Mouse (Mus musculus): ENCODE measurements around the gene Gtdc1. TPM values are rescaled to one million over a fixed set of nuclear protein-coding genes. Genes with fewer than 3 reads are reported as not detected.

The Gtdc1 gene
- polyA plus RNA-seq, 1 experiment from 2014 or later, result 14.9 TPM

GRCm38 (mm10) chr2:44923056-44923883 is 4.2 kb downstream of the Gtdc1 start:
- no peak for ATAC-seq (ENCODE audit: insufficient number of reproducible peaks, low FRiP score, low TSS enrichment, low read depth)
- no peaks in the 10 kb centered on the region for H3K27me3 ChIP-seq
- 73% methylated on average over 8 of the region's 8 CpGs for WGBS
- no peak overlapping the region for H3K4me3 ChIP-seq (replicated peaks)
- no peaks in the 10 kb centered on the region for H3K36me3 ChIP-seq
- peaks cover 3% of the 10 kb centered on the region; the same call in 1 of the 2 replicates for H3K4me1 ChIP-seq
- H3K4me2 ChIP-seq (replicated peaks), result no peak overlapping the region
- no peak overlapping the region for H3K27ac ChIP-seq (replicated peaks)
- no peaks in the 10 kb centered on the region for H3K9me3 ChIP-seq (replicated peaks)
- no peak overlapping the region for H3K9ac ChIP-seq

GRCm38 (mm10) chr2:44922500-44922899 is 5.0 kb downstream of the Gtdc1 start:
- ATAC-seq (ENCODE audit: insufficient number of reproducible peaks, low FRiP score, low TSS enrichment, low read depth), result no peak
- no peak overlapping the region for H3K4me3 ChIP-seq (replicated peaks)

GRCm38 (mm10) chr2:44920471-44920870 is 7.0 kb downstream of the Gtdc1 start:
- H3K9ac ChIP-seq, result no peak overlapping the region
- no peak overlapping the region for H3K4me2 ChIP-seq (replicated peaks)
- H3K4me1 ChIP-seq, result no peaks in the 10 kb centered on the region; the same call in 1 of the 2 replicates
- H3K27me3 ChIP-seq, result no peaks in the 10 kb centered on the region
- ATAC-seq (ENCODE audit: insufficient number of reproducible peaks, low FRiP score, low TSS enrichment, low read depth), result no peak
- no peak overlapping the region for H3K27ac ChIP-seq (replicated peaks)
- WGBS, result 69% methylated on average over 3 of the region's 3 CpGs
- H3K36me3 ChIP-seq, result no peaks in the 10 kb centered on the region
- H3K9me3 ChIP-seq (replicated peaks), result no peaks in the 10 kb centered on the region
- no peak overlapping the region for H3K4me3 ChIP-seq (replicated peaks)

More at GRCm38 (mm10) chr2:44922500-44922899, 5.0 kb downstream of the Gtdc1 start:
- no peaks in the 10 kb centered on the region for H3K9me3 ChIP-seq (replicated peaks)
- H3K27ac ChIP-seq (replicated peaks), result no peak overlapping the region
- H3K4me1 ChIP-seq, result peaks cover 3% of the 10 kb centered on the region; the same call in 1 of the 2 replicates
- H3K36me3 ChIP-seq, result no peaks in the 10 kb centered on the region
- no peak overlapping the region for H3K4me2 ChIP-seq (replicated peaks)
- WGBS, result 93% methylated on average over 2 of the region's 2 CpGs
- no peaks in the 10 kb centered on the region for H3K27me3 ChIP-seq
- no peak overlapping the region for H3K9ac ChIP-seq

- H3K27me3 ChIP-seq, result no peaks in the 10 kb centered on the region
- no peak overlapping the region for H3K9ac ChIP-seq
- H3K4me1 ChIP-seq, result no peaks in the 10 kb centered on the region
- no peaks in the 10 kb centered on the region for H3K36me3 ChIP-seq
- H3K4me3 ChIP-seq (replicated peaks), result no peak overlapping the region
- no peak for ATAC-seq (ENCODE audit: insufficient number of reproducible peaks, low FRiP score, low TSS enrichment, low read depth)
- H3K4me2 ChIP-seq (replicated peaks), result no peak overlapping the region
- 78% methylated on average over 1 of the region's 1 CpGs for WGBS
- no peak overlapping the region for H3K27ac ChIP-seq (replicated peaks)
- H3K9me3 ChIP-seq (replicated peaks), result no peaks in the 10 kb centered on the region
Observed at GRCm38 (mm10) chr2:44919326-44919725, 8.1 kb downstream of the Gtdc1 start.

GRCm38 (mm10) chr2:44918737-44919136 is 8.7 kb downstream of the Gtdc1 start:
- no peak overlapping the region for H3K9ac ChIP-seq
- no peaks in the 10 kb centered on the region for H3K9me3 ChIP-seq (replicated peaks)
- no peaks in the 10 kb centered on the region for H3K4me1 ChIP-seq
- no peak for ATAC-seq (ENCODE audit: insufficient number of reproducible peaks, low FRiP score, low TSS enrichment, low read depth)
- no peaks in the 10 kb centered on the region for H3K27me3 ChIP-seq
- WGBS, result 98% methylated on average over 2 of the region's 2 CpGs
- H3K27ac ChIP-seq (replicated peaks), result no peak overlapping the region
- no peak overlapping the region for H3K4me3 ChIP-seq (replicated peaks)
- H3K4me2 ChIP-seq (replicated peaks), result no peak overlapping the region
- no peaks in the 10 kb centered on the region for H3K36me3 ChIP-seq

- Histone ChIP-seq H3K4me3 (replicated peaks) (no peak overlapping the region), H3K27me3 (no peaks in the 10 kb centered on the region), H3K36me3 (no peaks in the 10 kb centered on the region), H3K9me3 (replicated peaks) (no peaks in the 10 kb centered on the region), H3K27ac (replicated peaks) (no peak overlapping the region), H3K9ac (no peak overlapping the region), H3K4me2 (replicated peaks) (no peak overlapping the region), H3K4me1 (no peaks in the 10 kb centered on the region)
- ATAC-seq (ENCODE audit: insufficient number of reproducible peaks, low FRiP score, low TSS enrichment, low read depth), result no peak
Observed at GRCm38 (mm10) chr2:44916286-44916685, 11.2 kb downstream of the Gtdc1 start.

- H3K9ac ChIP-seq, result no peak overlapping the region
- no peaks in the 10 kb centered on the region for H3K36me3 ChIP-seq
- H3K4me2 ChIP-seq (replicated peaks), result no peak overlapping the region
- H3K27me3 ChIP-seq, result no peaks in the 10 kb centered on the region
- H3K27ac ChIP-seq (replicated peaks), result no peak overlapping the region
- no peaks in the 10 kb centered on the region for H3K9me3 ChIP-seq (replicated peaks)
- no peak for ATAC-seq (ENCODE audit: insufficient number of reproducible peaks, low FRiP score, low TSS enrichment, low read depth)
- H3K4me1 ChIP-seq, result no peaks in the 10 kb centered on the region
- no peak overlapping the region for H3K4me3 ChIP-seq (replicated peaks)
- 89% methylated on average over 1 of the region's 1 CpGs for WGBS
Observed at GRCm38 (mm10) chr2:44897801-44898200, 29.7 kb downstream of the Gtdc1 start.

GRCm38 (mm10) chr2:44873718-44874117 is 53.7 kb downstream of the Gtdc1 start:
- 63% methylated on average over 2 of the region's 2 CpGs for WGBS
- Histone ChIP-seq H3K9me3 (replicated peaks) (no peaks in the 10 kb centered on the region), H3K4me1 (no peaks in the 10 kb centered on the region), H3K27ac (replicated peaks) (no peak overlapping the region), H3K4me3 (replicated peaks) (no peak overlapping the region), H3K27me3 (no peaks in the 10 kb centered on the region), H3K36me3 (no peaks in the 10 kb centered on the region), H3K4me2 (replicated peaks) (no peak overlapping the region), H3K9ac (no peak overlapping the region)
- ATAC-seq (ENCODE audit: insufficient number of reproducible peaks, low FRiP score, low TSS enrichment, low read depth), result no peak

- no peaks in the 10 kb centered on the region for H3K27me3 ChIP-seq
- H3K9ac ChIP-seq, result no peak overlapping the region
- no peak overlapping the region for H3K27ac ChIP-seq (replicated peaks)
- H3K9me3 ChIP-seq (replicated peaks), result no peaks in the 10 kb centered on the region
- no peaks in the 10 kb centered on the region for H3K4me1 ChIP-seq
- ATAC-seq (ENCODE audit: insufficient number of reproducible peaks, low FRiP score, low TSS enrichment, low read depth), result no peak
- H3K4me2 ChIP-seq (replicated peaks), result no peak overlapping the region
- H3K4me3 ChIP-seq (replicated peaks), result no peak overlapping the region
- no peaks in the 10 kb centered on the region for H3K36me3 ChIP-seq
Observed at GRCm38 (mm10) chr2:44864726-44865125, 62.7 kb downstream of the Gtdc1 start.

GRCm38 (mm10) chr2:44854475-44854874 is 73.0 kb downstream of the Gtdc1 start:
- 70% methylated on average over 2 of the region's 2 CpGs for WGBS
- no peak overlapping the region for H3K4me3 ChIP-seq (replicated peaks)
- H3K36me3 ChIP-seq, result no peaks in the 10 kb centered on the region
- H3K27ac ChIP-seq (replicated peaks), result no peak overlapping the region
- H3K27me3 ChIP-seq, result no peaks in the 10 kb centered on the region
- ATAC-seq (ENCODE audit: insufficient number of reproducible peaks, low FRiP score, low TSS enrichment, low read depth), result no peak
- peaks cover 10% of the 10 kb centered on the region; the same call in 1 of the 2 replicates for H3K9me3 ChIP-seq (replicated peaks)
- H3K4me2 ChIP-seq (replicated peaks), result no peak overlapping the region
- no peaks in the 10 kb centered on the region for H3K4me1 ChIP-seq
- H3K9ac ChIP-seq, result no peak overlapping the region

- H3K9me3 ChIP-seq (replicated peaks), result peaks cover 10% of the 10 kb centered on the region; the same call in 1 of the 2 replicates
- no peak overlapping the region for H3K9ac ChIP-seq
- no peak overlapping the region for H3K4me3 ChIP-seq (replicated peaks)
- no peak overlapping the region for H3K4me2 ChIP-seq (replicated peaks)
- H3K4me1 ChIP-seq, result no peaks in the 10 kb centered on the region
- H3K27ac ChIP-seq (replicated peaks), result no peak overlapping the region
- no peaks in the 10 kb centered on the region for H3K27me3 ChIP-seq
- no peak for ATAC-seq (ENCODE audit: insufficient number of reproducible peaks, low FRiP score, low TSS enrichment, low read depth)
- no peaks in the 10 kb centered on the region for H3K36me3 ChIP-seq
Observed at GRCm38 (mm10) chr2:44849666-44850065, 77.8 kb downstream of the Gtdc1 start.

- Histone ChIP-seq H3K9me3 (replicated peaks) (peaks cover 10% of the 10 kb centered on the region; the same call in 1 of the 2 replicates), H3K9ac (no peak overlapping the region), H3K4me3 (replicated peaks) (no peak overlapping the region), H3K4me1 (no peaks in the 10 kb centered on the region), H3K27me3 (no peaks in the 10 kb centered on the region), H3K4me2 (replicated peaks) (no peak overlapping the region), H3K27ac (replicated peaks) (no peak overlapping the region), H3K36me3 (no peaks in the 10 kb centered on the region)
- WGBS, result 63% methylated on average over 1 of the region's 1 CpGs
- no peak for ATAC-seq (ENCODE audit: insufficient number of reproducible peaks, low FRiP score, low TSS enrichment, low read depth)
Observed at GRCm38 (mm10) chr2:44848156-44848555, 79.3 kb downstream of the Gtdc1 start.

All from embryonic facial prominence, embryonic 15.5 days (tissue).